Comparison of ENCODE assay signal across 9 mouse cellular contexts in genomic region chr11:69560896-69561854, GRCm38 (mm10). TPM values are rescaled to one million over a fixed set of nuclear protein-coding genes. Genes with fewer than 3 reads are reported as not detected.
DNase-seq lines count a peak whose midpoint lies in the region; ATAC-seq lines count a peak whose summit lies in the region.
"Had no signal": no experiment of that assay in that cellular context is flagged by ENCODE, and none has a peak within 500 bp of the region (broad histone marks: within the 10 kb centered on the region; RNA-seq: fewer than 3 reads in every experiment).

No protein-coding gene starts in this region.

- H3K9me3 ChIP-seq in hindbrain, embryonic 15.5 days: no peaks in the 10 kb centered on the region
- H3K9me3 ChIP-seq in neural tube, embryonic 11.5 days (ENCODE audit: control insufficient read depth, low read length): no peaks in the 10 kb centered on the region

- peak; percentile 57 for ATAC-seq in hindbrain, embryonic 15.5 days (ENCODE audit: low FRiP score, low read depth)
- peak; percentile 42 for ATAC-seq in neural tube, embryonic 11.5 days (ENCODE audit: insufficient read depth, low FRiP score, low TSS enrichment)

- H3K4me2 ChIP-seq in hindbrain, embryonic 15.5 days: peak overlapping the region; percentile 85
- H3K4me2 ChIP-seq in neural tube, embryonic 11.5 days (ENCODE audit: low read depth): peak overlapping the region; percentile 92

- peaks cover 54% of the 10 kb centered on the region for H3K4me1 ChIP-seq in hindbrain, embryonic 15.5 days (replicated peaks)
- H3K4me1 ChIP-seq in neural tube, embryonic 11.5 days (ENCODE audit: control insufficient read depth, insufficient read depth, low read length): peaks cover 51% of the 10 kb centered on the region

- WGBS in hindbrain, embryonic 15.5 days: 15% methylated on average over 16 of the region's 16 CpGs
- WGBS in neural tube, embryonic 11.5 days: 17% methylated on average over 16 of the region's 16 CpGs

- no peaks in the 10 kb centered on the region for H3K27me3 ChIP-seq in hindbrain, embryonic 15.5 days
- no peaks in the 10 kb centered on the region for H3K27me3 ChIP-seq in neural tube, embryonic 11.5 days (ENCODE audit: control insufficient read depth, insufficient read depth, low read length)

- peak overlapping the region; percentile 87 for H3K4me3 ChIP-seq in hindbrain, embryonic 15.5 days
- H3K4me3 ChIP-seq in neural tube, embryonic 11.5 days (ENCODE audit: low read depth, low read length): peak overlapping the region; percentile 72; the same call in 1 of the 2 replicates

- H3K9ac ChIP-seq in hindbrain, embryonic 15.5 days: peak overlapping the region; percentile 88; the same call in 1 of the 2 replicates
- H3K9ac ChIP-seq in neural tube, embryonic 11.5 days (ENCODE audit: low read length): peak overlapping the region; percentile 87

- peaks cover 6% of the 10 kb centered on the region for H3K36me3 ChIP-seq in hindbrain, embryonic 15.5 days
- H3K36me3 ChIP-seq in neural tube, embryonic 11.5 days (ENCODE audit: control insufficient read depth, insufficient read depth, low read length): peaks cover 6% of the 10 kb centered on the region

- peak overlapping the region; percentile 85 for H3K27ac ChIP-seq in hindbrain, embryonic 15.5 days (replicated peaks)
- H3K27ac ChIP-seq in neural tube, embryonic 11.5 days (ENCODE audit: low read depth, low read length): peak overlapping the region; percentile 61; the same call in 1 of the 2 replicates

- DNase-seq in layer of hippocampus, adult 11-12 months (ENCODE audit: low spot score): peak; percentile 61
- no peak for DNase-seq in layer of hippocampus, postnatal 36 days
- DNase-seq in embryo, embryonic 9.5 days (ENCODE audit: extremely low spot score): peak; percentile 78
- DNase-seq in neural tube, embryonic 11.5 days (ENCODE audit: low spot score): peak; percentile 64
- DNase-seq in spleen, postnatal 14 days (ENCODE audit: low spot score in 2 of 2): no peak
- DNase-seq in urinary bladder, postnatal 4 days (ENCODE audit: low spot score in 2 of 2): no peak
- no peak for DNase-seq in thymus, postnatal 36 days

RNA-seq across cellular contexts. Expression of gene Efnb3, which starts 1.2 kb away (rescaled TPM):
- 100 to 1,000 TPM; 120 to 121 TPM for total RNA-seq in layer of hippocampus, postnatal 36 days (2021)
- polyA plus RNA-seq in hindbrain, embryonic 15.5 days (2015; fragmentation: Nextera tagmentation; extraction: Ambion mirVana): 134 and 160 TPM in 2 replicates
- 9.6 and 9.7 TPM in 2 replicates for polyA plus RNA-seq in neural tube, embryonic 11.5 days (2014; fragmentation: Nextera tagmentation; extraction: Ambion mirVana)

RNA-seq across cellular contexts. Expression of gene Dnah2, which starts 12.3 kb away (rescaled TPM):
- total RNA-seq in layer of hippocampus, postnatal 36 days (2021): 1 to 10 TPM; 5.4 to 5.9 TPM
- polyA plus RNA-seq in hindbrain, embryonic 15.5 days (2015; fragmentation: Nextera tagmentation; extraction: Ambion mirVana): 3.4 and 4.0 TPM in 2 replicates
- 0.92 and 1.2 TPM in 2 replicates for polyA plus RNA-seq in neural tube, embryonic 11.5 days (2014; fragmentation: Nextera tagmentation; extraction: Ambion mirVana)
- total RNA-seq: common myeloid progenitor, adult 5-6 weeks had no signal

RNA-seq across cellular contexts. Expression of gene Wrap53, which starts 18.9 kb away (rescaled TPM):
- total RNA-seq in layer of hippocampus, postnatal 36 days (2021): 10 to 100 TPM; 11.8 to 14.3 TPM
- polyA plus RNA-seq in hindbrain, embryonic 15.5 days (2015; fragmentation: Nextera tagmentation; extraction: Ambion mirVana): 19.6 and 20.6 TPM in 2 replicates
- polyA plus RNA-seq in neural tube, embryonic 11.5 days (2014; fragmentation: Nextera tagmentation; extraction: Ambion mirVana): 34.5 and 34.6 TPM in 2 replicates

RNA-seq across cellular contexts. Expression of gene Trp53, which starts 19.0 kb away (rescaled TPM):
- 10 to 100 TPM; 25.4 to 27.4 TPM for total RNA-seq in layer of hippocampus, postnatal 36 days (2021)
- polyA plus RNA-seq in hindbrain, embryonic 15.5 days (2015; fragmentation: Nextera tagmentation; extraction: Ambion mirVana): 61.1 and 64.2 TPM in 2 replicates
- 169 and 175 TPM in 2 replicates for polyA plus RNA-seq in neural tube, embryonic 11.5 days (2014; fragmentation: Nextera tagmentation; extraction: Ambion mirVana)

RNA-seq across cellular contexts. Expression of gene Atp1b2, which starts 44.6 kb away (rescaled TPM):
- total RNA-seq in layer of hippocampus, postnatal 36 days (2021): 100 to 1,000 TPM; 400 to 418 TPM
- 71.9 and 89.4 TPM in 2 replicates for polyA plus RNA-seq in hindbrain, embryonic 15.5 days (2015; fragmentation: Nextera tagmentation; extraction: Ambion mirVana)
- 7.2 and 7.7 TPM in 2 replicates for polyA plus RNA-seq in neural tube, embryonic 11.5 days (2014; fragmentation: Nextera tagmentation; extraction: Ambion mirVana)

Comparison
In these comparisons a context has a peak if more than half of its experiments do, and no peak if none do; other contexts are left out.
1. DNase-seq: peak in layer of hippocampus, adult 11-12 months (single experiment), embryo, embryonic 9.5 days (single experiment) and neural tube, embryonic 11.5 days (single experiment); none in layer of hippocampus, postnatal 36 days (0 of 2), spleen, postnatal 14 days (0 of 2), urinary bladder, postnatal 4 days (0 of 2) and thymus, postnatal 36 days (0 of 2).
2. RNA of gene Efnb3, which starts 1.2 kb away (polyA plus RNA-seq): 134 to 160 TPM in hindbrain, embryonic 15.5 days; 9.6 to 9.7 TPM in neural tube, embryonic 11.5 days; every median in the first group is over 10 times any median in the second.